Mouse (Mus musculus): ENCODE results near the gene Slc7a6. TPM values are rescaled to one million over a fixed set of nuclear protein-coding genes. Genes with fewer than 3 reads are reported as not detected.

Slc7a6 gene
- polyA plus RNA-seq, 1 experiment, result 22.6 TPM

- WGBS, result 87% methylated on average over 2 of the region's 2 CpGs
- no peaks in the 10 kb centered on the region for H3K4me1 ChIP-seq (ENCODE audit: control insufficient read depth, insufficient read depth, insufficient read length)
- DNase-seq (ENCODE audit: low read depth in 1 of 2, low spot score in 2 of 2), result no peak
- H3K36me3 ChIP-seq (ENCODE audit: control insufficient read depth, insufficient read depth, low read length), result peaks cover 4% of the 10 kb centered on the region
- no peak overlapping the region for H3K4me3 ChIP-seq (ENCODE audit: extremely low read depth, insufficient read depth, insufficient read length)
- TF ChIP-seq POLR2A (IDR thresholded peaks at IDR 0.05; ENCODE audit: low read depth, low read length), result no peak
- H3K27me3 ChIP-seq (ENCODE audit: control insufficient read depth, insufficient read depth, low read length), result no peaks in the 10 kb centered on the region
- no peak overlapping the region for H3K27ac ChIP-seq (ENCODE audit: insufficient read depth, low read length)
These were observed 9.8 kb downstream of the Slc7a6 start for GRCm38 (mm10) chr8:106178428-106178827.

GRCm38 (mm10) chr8:106185628-106186270 is 17.1 kb downstream of the Slc7a6 start:
- Histone ChIP-seq H3K27me3 (ENCODE audit: control insufficient read depth, insufficient read depth, low read length) (no peaks in the 10 kb centered on the region), H3K4me1 (ENCODE audit: control insufficient read depth, insufficient read depth, insufficient read length) (no peaks in the 10 kb centered on the region), H3K4me3 (ENCODE audit: extremely low read depth, insufficient read depth, insufficient read length) (no peak overlapping the region), H3K36me3 (ENCODE audit: control insufficient read depth, insufficient read depth, low read length) (peaks cover 6% of the 10 kb centered on the region), H3K27ac (ENCODE audit: insufficient read depth, low read length) (no peak overlapping the region)
- no peak for DNase-seq (ENCODE audit: low read depth in 1 of 2, low spot score in 2 of 2)
- WGBS, result 86% methylated on average over 8 of the region's 8 CpGs
- TF ChIP-seq CTCF (IDR thresholded peaks at IDR 0.05; ENCODE audit: extremely low read depth, insufficient read depth, insufficient read length, insufficient replicate concordance) (no peak), POLR2A (IDR thresholded peaks at IDR 0.05; ENCODE audit: low read depth, low read length) (no peak)

GRCm38 (mm10) chr8:106186394-106186793 is 17.7 kb downstream of the Slc7a6 start:
- no peak overlapping the region for H3K27ac ChIP-seq (ENCODE audit: insufficient read depth, low read length)
- peaks cover 6% of the 10 kb centered on the region for H3K36me3 ChIP-seq (ENCODE audit: control insufficient read depth, insufficient read depth, low read length)
- H3K27me3 ChIP-seq (ENCODE audit: control insufficient read depth, insufficient read depth, low read length), result no peaks in the 10 kb centered on the region
- H3K4me3 ChIP-seq (ENCODE audit: extremely low read depth, insufficient read depth, insufficient read length), result no peak overlapping the region
- TF ChIP-seq CTCF (IDR thresholded peaks at IDR 0.05; ENCODE audit: extremely low read depth, insufficient read depth, insufficient read length, insufficient replicate concordance), result no peak
- no peak for DNase-seq (ENCODE audit: low read depth in 1 of 2, low spot score in 2 of 2)
- WGBS, result 74% methylated on average over 3 of the region's 3 CpGs
- H3K4me1 ChIP-seq (ENCODE audit: control insufficient read depth, insufficient read depth, insufficient read length), result no peaks in the 10 kb centered on the region

GRCm38 (mm10) chr8:106189162-106189561 is 20.5 kb downstream of the Slc7a6 start:
- WGBS, result 93% methylated on average over 4 of the region's 4 CpGs
- Histone ChIP-seq H3K27ac (ENCODE audit: insufficient read depth, low read length) (no peak overlapping the region), H3K36me3 (ENCODE audit: control insufficient read depth, insufficient read depth, low read length) (peaks cover 5% of the 10 kb centered on the region), H3K4me3 (ENCODE audit: extremely low read depth, insufficient read depth, insufficient read length) (no peak overlapping the region), H3K27me3 (ENCODE audit: control insufficient read depth, insufficient read depth, low read length) (no peaks in the 10 kb centered on the region), H3K4me1 (ENCODE audit: control insufficient read depth, insufficient read depth, insufficient read length) (no peaks in the 10 kb centered on the region)
- no peak for DNase-seq (ENCODE audit: low read depth in 1 of 2, low spot score in 2 of 2)
- no peak for TF ChIP-seq CTCF (IDR thresholded peaks at IDR 0.05; ENCODE audit: extremely low read depth, insufficient read depth, insufficient read length, insufficient replicate concordance)
- no peak for TF ChIP-seq POLR2A (IDR thresholded peaks at IDR 0.05; ENCODE audit: low read depth, low read length)

- 82% methylated on average over 5 of the region's 5 CpGs for WGBS
- no peak for DNase-seq (ENCODE audit: low read depth in 1 of 2, low spot score in 2 of 2)
- H3K27ac ChIP-seq (ENCODE audit: insufficient read depth, low read length), result no peak overlapping the region
- no peaks in the 10 kb centered on the region for H3K4me1 ChIP-seq (ENCODE audit: control insufficient read depth, insufficient read depth, insufficient read length)
- H3K4me3 ChIP-seq (ENCODE audit: extremely low read depth, insufficient read depth, insufficient read length), result no peak overlapping the region
- peaks cover 15% of the 10 kb centered on the region for H3K36me3 ChIP-seq (ENCODE audit: control insufficient read depth, insufficient read depth, low read length)
- no peaks in the 10 kb centered on the region for H3K27me3 ChIP-seq (ENCODE audit: control insufficient read depth, insufficient read depth, low read length)
- TF ChIP-seq POLR2A (IDR thresholded peaks at IDR 0.05; ENCODE audit: low read depth, low read length) (no peak), CTCF (IDR thresholded peaks at IDR 0.05; ENCODE audit: extremely low read depth, insufficient read depth, insufficient read length, insufficient replicate concordance) (no peak)
These were observed 23.0 kb downstream of the Slc7a6 start for GRCm38 (mm10) chr8:106191639-106192038.

- peaks cover 16% of the 10 kb centered on the region for H3K36me3 ChIP-seq (ENCODE audit: control insufficient read depth, insufficient read depth, low read length)
- H3K27ac ChIP-seq (ENCODE audit: insufficient read depth, low read length), result no peak overlapping the region
- H3K4me3 ChIP-seq (ENCODE audit: extremely low read depth, insufficient read depth, insufficient read length), result no peak overlapping the region
- H3K4me1 ChIP-seq (ENCODE audit: control insufficient read depth, insufficient read depth, insufficient read length), result no peaks in the 10 kb centered on the region
- TF ChIP-seq CTCF (IDR thresholded peaks at IDR 0.05; ENCODE audit: extremely low read depth, insufficient read depth, insufficient read length, insufficient replicate concordance) (no peak), POLR2A (IDR thresholded peaks at IDR 0.05; ENCODE audit: low read depth, low read length) (no peak)
- no peak for DNase-seq (ENCODE audit: low read depth in 1 of 2, low spot score in 2 of 2)
- 83% methylated on average over 6 of the region's 6 CpGs for WGBS
- no peaks in the 10 kb centered on the region for H3K27me3 ChIP-seq (ENCODE audit: control insufficient read depth, insufficient read depth, low read length)
These were observed 24.5 kb downstream of the Slc7a6 start for GRCm38 (mm10) chr8:106193162-106193561.

- no peaks in the 10 kb centered on the region for H3K4me1 ChIP-seq (ENCODE audit: control insufficient read depth, insufficient read depth, insufficient read length)
- no peak overlapping the region for H3K4me3 ChIP-seq (ENCODE audit: extremely low read depth, insufficient read depth, insufficient read length)
- TF ChIP-seq POLR2A (IDR thresholded peaks at IDR 0.05; ENCODE audit: low read depth, low read length), result no peak
- TF ChIP-seq CTCF (IDR thresholded peaks at IDR 0.05; ENCODE audit: extremely low read depth, insufficient read depth, insufficient read length, insufficient replicate concordance), result no peak
- peaks cover 16% of the 10 kb centered on the region for H3K36me3 ChIP-seq (ENCODE audit: control insufficient read depth, insufficient read depth, low read length)
- H3K27me3 ChIP-seq (ENCODE audit: control insufficient read depth, insufficient read depth, low read length), result no peaks in the 10 kb centered on the region
- no peak for DNase-seq (ENCODE audit: low read depth in 1 of 2, low spot score in 2 of 2)
- 83% methylated on average over 5 of the region's 5 CpGs for WGBS
- no peak overlapping the region for H3K27ac ChIP-seq (ENCODE audit: insufficient read depth, low read length)
These were observed 25.4 kb downstream of the Slc7a6 start for GRCm38 (mm10) chr8:106194062-106194461.
